Mouse (Mus musculus) R1 (cell line): ENCODE results near the gene Il22ra1.

Experiments used
- DNase-seq: peaks from one replicate; pipeline ENCODE4 v3.0.0-alpha.2; 2018; ENCODE audit warnings: low read depth, low spot score

Il22ra1 gene

GRCm38 (mm10) chr4:135733901-135734300 is 5.9 kb downstream of the Il22ra1 start:
- no peak for DNase-seq

- no peak for DNase-seq
Measured at GRCm38 (mm10) chr4:135736903-135737302, 8.9 kb downstream of the Il22ra1 start.

GRCm38 (mm10) chr4:135738237-135738636 is 10.3 kb downstream of the Il22ra1 start:
- no peak for DNase-seq

- no peak for DNase-seq
Measured at GRCm38 (mm10) chr4:135739148-135739547, 11.2 kb downstream of the Il22ra1 start.

GRCm38 (mm10) chr4:135739672-135740071 is 11.7 kb downstream of the Il22ra1 start:
- DNase-seq = no peak

- no peak for DNase-seq
Measured at GRCm38 (mm10) chr4:135743520-135743919, 15.5 kb downstream of the Il22ra1 start.

GRCm38 (mm10) chr4:135744726-135745448 is 16.9 kb downstream of the Il22ra1 start:
- no peak for DNase-seq

- DNase-seq = no peak
Measured at GRCm38 (mm10) chr4:135745613-135746012, 17.6 kb downstream of the Il22ra1 start.

GRCm38 (mm10) chr4:135750896-135751295 is 22.9 kb downstream of the Il22ra1 start:
- DNase-seq = peak; percentile 59

- DNase-seq = no peak
Measured at GRCm38 (mm10) chr4:135752106-135752778, 24.3 kb downstream of the Il22ra1 start.

GRCm38 (mm10) chr4:135752779-135753164 is 24.8 kb downstream of the Il22ra1 start:
- DNase-seq = no peak

- DNase-seq = peak; percentile 37
Measured at GRCm38 (mm10) chr4:135758331-135758730, 30.4 kb downstream of the Il22ra1 start.

GRCm38 (mm10) chr4:135758825-135759224 is 30.9 kb downstream of the Il22ra1 start:
- DNase-seq = no peak

GRCm38 (mm10) chr4:135759356-135759976 is 31.5 kb downstream of the Il22ra1 start, which contains the start of gene Myom3:
Gene Myom3, plus strand, starts transcription at chr4:135759715.
- no peak for DNase-seq

- no peak for DNase-seq
Measured at GRCm38 (mm10) chr4:135761048-135761447, 33.1 kb downstream of the Il22ra1 start.

GRCm38 (mm10) chr4:135761569-135761968 is 33.6 kb downstream of the Il22ra1 start:
- DNase-seq = peak; percentile 38

- DNase-seq = peak; percentile 93
Measured at GRCm38 (mm10) chr4:135762251-135762906, 34.4 kb downstream of the Il22ra1 start.

- no peak for DNase-seq
Measured at GRCm38 (mm10) chr4:135764700-135765099, 36.7 kb downstream of the Il22ra1 start.

- no peak for DNase-seq
Measured at GRCm38 (mm10) chr4:135765707-135766106, 37.7 kb downstream of the Il22ra1 start.

GRCm38 (mm10) chr4:135766976-135767375 is 39.0 kb downstream of the Il22ra1 start:
- DNase-seq = no peak

- peak; percentile 73 for DNase-seq
Measured at GRCm38 (mm10) chr4:135768572-135769526, 40.9 kb downstream of the Il22ra1 start.
